Mouse (Mus musculus) T-helper 2 cell (primary cell): ENCODE data around the gene Dysf.

Experiments used
- in situ Hi-C: fragments of 300-600 bp; cut with MboI, MseI; formaldehyde crosslinking; loops from one replicate; pipeline ENCODE4 v1.15.1; 2025; ENCODE audit warnings: high pct_unique_total_duplicates

Dysf gene

DNA sequence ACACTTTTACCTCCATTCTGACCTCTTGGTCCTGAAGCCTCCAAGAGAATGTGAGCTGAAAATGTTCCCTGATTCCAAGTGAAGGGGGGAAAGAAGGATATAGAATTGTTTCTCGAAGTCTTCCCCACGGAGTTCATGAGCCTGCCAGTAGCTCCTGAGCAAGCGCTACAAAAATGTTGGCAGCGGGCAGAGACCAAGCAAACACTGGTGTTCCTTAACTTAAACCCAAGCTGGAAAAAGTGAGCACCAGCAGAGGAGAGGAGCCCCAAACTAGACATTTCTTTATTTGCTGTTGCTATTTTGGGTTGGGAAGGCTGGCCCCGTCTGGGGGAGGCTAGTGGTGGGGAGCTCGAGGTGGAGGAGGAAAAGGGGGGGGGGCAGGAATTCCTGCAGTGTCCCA, 102.0 kb downstream of the Dysf start:
- in situ Hi-C loops: no loop called here

GRCm38 (mm10) chr6:84111106-84111505, 102.7 kb downstream of the Dysf start:
- in situ Hi-C loops: no loop called here

- in situ Hi-C loops: no loop called here
Observed at GRCm38 (mm10) chr6:84119731-84120530, 111.5 kb downstream of the Dysf start.

DNA sequence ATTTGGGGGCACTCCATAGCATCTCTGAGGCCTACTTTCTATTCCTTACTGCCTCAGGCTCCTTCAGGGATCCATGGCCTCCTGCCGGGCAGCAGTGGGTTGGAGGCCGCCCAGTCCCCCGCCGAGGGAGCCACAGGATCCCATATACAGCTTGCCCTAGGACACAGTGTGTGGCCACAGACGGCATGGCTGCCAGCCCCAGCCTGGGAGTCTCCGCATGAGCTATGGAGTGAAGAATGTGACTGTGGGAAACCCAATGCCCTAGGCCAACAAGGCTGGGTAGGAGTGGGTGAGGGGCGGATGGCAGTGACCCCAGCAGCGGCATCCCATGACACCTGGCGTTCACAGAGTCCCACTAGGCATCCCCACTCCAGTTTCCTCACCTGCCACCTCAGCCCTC, 116.2 kb downstream of the Dysf start:
- in situ Hi-C loops: no loop called here

DNA sequence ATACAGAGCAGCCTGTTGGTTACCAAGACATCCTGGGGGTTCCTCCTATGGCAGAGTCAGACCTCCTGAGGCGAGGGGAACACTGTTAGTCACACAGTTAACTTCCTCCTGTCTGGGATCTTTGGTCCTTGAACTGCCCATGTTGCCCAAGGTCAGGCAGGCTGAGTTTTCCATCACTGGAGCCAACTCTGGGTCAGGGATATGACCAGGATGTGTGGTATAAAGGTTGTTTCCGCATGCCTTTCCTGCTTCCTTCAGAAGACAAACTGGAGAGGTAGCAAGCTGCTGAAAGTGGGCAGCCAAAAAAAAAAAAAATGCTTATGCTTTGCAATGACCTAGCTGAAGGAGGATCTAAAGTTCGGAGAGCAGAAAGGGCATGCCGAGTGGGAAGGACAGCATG, 116.7 kb downstream of the Dysf start:
- in situ Hi-C loops: no loop called here

- in situ Hi-C loops: no loop called here
Observed at GRCm38 (mm10) chr6:84128229-84128628, 119.8 kb downstream of the Dysf start.

- in situ Hi-C loops: no loop called here
Observed at GRCm38 (mm10) chr6:84130867-84131266, 122.5 kb downstream of the Dysf start.

DNA sequence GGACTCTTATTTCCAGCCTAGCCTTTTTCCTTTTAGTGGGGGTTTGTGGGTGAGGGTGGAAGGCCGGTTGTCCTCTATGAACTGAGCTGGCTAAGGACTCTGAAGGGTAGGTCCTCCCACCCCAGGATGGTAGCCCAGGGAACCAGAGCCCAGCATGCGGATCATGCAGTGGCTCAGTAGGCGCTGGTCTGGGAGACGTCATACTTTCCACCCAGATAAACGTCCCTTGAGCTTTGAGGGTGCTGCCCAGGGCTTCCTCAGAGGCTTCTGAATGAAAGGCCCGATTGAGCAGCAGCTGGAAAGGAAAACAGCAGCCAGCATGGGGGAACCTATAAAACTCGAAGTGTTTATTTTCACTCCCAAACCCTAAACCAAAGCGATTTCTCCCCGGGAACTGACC, 123.1 kb downstream of the Dysf start:
- in situ Hi-C loops: no loop called here

GRCm38 (mm10) chr6:84133053-84133452, 124.7 kb downstream of the Dysf start:
- in situ Hi-C loops: no loop called here

DNA sequence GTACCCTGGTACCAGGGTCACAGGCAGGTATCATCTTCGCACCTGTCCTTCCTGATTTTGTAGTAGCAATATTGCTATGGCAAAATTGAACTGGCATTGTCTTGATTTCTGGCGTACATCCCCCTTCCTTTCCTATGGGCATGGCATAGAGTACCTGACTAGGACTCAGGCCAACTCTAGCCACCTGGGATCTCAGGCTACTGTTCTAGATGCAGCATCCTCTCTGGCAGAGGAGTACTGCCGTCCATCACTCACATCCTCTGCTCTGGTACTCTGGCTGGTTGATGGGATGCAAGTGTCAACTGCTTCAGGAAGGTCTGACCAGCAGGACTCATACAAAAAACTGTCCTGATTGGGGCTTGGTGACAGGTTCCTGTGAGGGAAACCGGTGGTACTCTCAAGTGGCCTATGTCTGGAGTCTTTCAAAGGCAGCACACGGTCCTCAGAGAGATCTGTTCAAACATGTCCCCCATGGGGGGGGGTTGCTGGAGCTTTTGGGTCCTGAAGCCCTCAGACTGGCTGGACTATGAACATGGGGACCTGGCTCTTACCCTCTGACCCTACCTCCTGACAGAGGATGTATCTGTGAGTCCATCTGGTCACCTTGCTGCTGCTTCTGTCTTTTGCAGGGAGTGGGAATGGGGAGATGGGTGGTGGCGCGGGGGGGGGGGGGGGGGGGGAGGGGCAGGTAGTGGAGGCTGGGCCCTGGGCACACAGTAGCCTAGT, 125.8 kb downstream of the Dysf start:
- in situ Hi-C loops: no loop called here

DNA sequence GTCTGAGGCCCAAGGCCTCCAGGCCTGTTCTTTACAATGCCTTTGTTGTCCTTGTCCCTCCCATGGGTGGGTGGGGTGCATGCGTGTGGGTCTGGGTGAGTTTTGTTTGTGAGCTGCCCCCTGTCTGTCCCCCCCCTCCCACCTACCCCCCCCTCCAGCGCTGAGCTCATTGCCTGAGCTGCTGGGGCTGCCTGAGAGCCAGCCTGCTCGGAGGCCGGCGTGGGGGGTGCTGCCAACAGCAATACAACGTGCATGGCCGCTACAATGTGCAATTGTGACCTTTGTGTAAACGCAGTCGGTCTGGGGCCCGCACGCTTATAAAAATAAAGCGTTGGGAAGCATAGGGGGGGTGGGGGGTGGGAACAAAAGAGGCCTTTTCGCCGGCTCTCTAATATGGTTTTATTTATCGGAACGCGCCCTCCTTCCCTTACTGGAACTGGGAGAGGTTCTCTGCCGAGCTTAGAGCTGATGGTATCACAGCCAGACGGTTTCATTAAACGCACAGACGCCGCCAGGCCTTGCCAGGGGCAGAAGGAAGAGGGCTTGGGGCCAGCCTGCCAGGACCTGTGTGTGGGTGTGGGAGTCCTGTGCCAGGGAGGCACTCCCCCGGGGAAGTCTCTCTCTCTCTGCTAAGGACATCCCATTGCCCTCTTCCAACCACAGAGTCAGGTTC, 126.5 kb downstream of the Dysf start:
- in situ Hi-C loops: no loop called here

GRCm38 (mm10) chr6:84135709-84136108, 127.3 kb downstream of the Dysf start:
- in situ Hi-C loops: no loop called here

DNA sequence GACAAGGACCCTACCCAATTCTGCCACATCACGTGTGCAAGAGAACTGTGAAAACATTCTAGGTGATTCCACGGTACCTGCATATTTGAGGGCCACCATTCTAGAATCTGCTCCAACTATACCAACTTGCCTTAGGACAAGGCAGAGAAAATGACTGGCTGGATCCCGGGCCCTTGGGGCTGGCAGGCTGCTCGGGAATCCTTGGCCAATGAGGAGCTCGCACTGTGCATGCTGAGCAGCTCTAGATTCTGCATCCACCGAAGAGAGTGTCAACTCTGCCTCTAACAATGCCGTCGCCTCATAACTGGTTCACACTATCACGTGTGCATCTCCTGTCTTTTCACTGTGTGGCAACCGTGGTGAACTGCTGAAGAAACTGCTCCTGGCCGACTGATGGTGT, 128.0 kb downstream of the Dysf start:
- in situ Hi-C loops: no loop called here

GRCm38 (mm10) chr6:84139932-84140331, 131.5 kb downstream of the Dysf start:
- in situ Hi-C loops: no loop called here

DNA sequence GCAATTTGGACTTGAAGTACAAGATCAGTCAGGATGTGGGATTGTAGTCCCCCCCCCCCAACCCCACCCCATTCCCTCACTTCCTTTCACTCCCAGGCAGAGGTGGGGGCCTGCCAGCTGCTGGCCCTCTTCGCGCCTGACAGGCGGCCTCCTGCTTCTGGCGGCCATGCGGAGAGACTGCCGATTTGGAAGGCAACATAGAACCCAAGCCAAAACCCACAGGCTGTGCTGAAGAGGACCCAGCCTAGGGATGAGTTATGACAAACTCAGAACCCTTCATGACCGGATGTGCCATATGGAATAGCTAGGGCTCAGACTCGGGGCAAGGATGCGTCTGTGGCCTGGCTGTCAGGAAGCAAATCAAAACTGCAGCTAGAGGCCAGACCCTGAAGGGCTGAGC, 134.1 kb downstream of the Dysf start:
- in situ Hi-C loops: no loop called here

DNA sequence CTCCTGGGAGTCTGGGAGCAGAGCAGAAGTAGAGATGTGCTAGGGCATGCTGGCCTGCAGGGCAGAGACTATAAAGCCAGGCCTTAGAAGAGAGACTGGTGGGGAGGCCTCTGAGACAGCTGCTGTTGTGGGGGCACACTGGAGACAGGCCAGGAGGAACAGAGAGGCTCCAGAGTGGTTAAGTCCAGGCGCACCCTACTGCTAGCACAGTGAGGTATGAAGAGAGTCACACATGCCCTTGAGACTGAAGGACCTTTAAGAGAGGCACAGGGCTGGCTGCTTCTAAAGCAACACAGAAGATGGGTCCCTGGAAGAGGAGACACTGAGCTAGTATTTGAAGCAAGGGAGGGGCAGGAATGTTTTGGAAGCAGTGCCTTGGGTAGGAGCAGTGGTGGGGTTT, 134.9 kb downstream of the Dysf start:
- in situ Hi-C loops: no loop called here

GRCm38 (mm10) chr6:84144393-84144792, 136.0 kb downstream of the Dysf start:
- in situ Hi-C loops: no loop called here

DNA sequence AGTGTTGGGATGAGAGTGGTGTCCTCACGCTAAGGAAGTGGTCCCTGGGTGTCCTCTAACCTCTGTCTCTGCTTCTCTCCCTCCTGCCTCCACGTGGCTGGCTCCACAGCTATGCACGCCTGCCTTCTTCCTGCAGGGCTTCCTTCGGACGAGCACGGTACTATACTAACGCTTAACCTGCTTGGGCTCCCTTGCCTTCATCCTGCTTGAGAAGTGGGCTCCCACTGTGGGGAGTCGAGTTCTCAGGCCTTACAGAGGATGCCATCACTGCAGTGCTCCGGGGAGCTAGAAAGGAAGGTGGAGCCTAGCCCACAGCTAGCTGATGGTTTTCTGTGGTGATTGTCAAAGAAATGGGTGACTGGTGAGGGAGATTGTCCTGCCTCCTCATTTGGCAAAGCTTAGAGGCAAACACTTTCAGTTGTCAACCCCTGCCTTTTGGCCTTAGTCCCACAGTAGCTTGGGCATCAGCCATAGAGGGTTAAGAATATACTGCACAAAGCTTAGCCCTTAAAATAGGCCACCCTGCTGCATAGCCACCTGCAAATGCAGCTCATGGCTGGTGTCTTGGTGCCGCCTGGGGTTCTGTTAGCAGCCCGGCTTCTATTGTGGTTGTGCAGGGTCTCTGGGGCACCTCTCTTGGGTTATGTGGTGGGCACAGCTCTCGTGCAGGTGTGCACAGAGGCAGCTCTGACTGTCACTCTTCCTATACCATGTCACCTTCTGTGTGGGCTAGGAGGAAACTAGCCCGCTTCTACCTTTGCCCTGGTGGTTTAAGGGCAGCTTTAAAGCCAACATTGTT, 139.0 kb downstream of the Dysf start:
- in situ Hi-C loops: no loop called here

GRCm38 (mm10) chr6:84148470-84148869, 140.1 kb downstream of the Dysf start:
- in situ Hi-C loops: no loop called here

DNA sequence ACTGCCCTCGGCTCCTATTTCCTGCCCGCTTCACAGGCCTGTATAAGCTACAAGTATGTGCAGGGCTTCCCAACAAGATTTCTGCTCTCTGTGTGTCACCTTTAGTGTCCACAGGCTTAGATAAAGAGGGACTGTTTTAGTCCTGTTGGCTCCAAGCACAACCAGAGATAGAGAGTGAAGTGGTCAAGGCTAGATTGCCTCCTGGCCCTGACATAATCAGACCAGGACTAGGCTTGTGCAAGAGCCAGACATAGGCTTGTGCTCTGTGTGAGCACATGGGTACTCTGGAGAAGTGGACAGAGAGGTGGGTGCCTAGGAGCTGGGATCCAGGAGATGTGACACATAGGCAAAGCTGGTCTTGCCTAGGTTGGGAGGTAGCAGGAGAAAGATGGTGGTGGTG, 146.1 kb downstream of the Dysf start:
- in situ Hi-C loops: no loop called here

DNA sequence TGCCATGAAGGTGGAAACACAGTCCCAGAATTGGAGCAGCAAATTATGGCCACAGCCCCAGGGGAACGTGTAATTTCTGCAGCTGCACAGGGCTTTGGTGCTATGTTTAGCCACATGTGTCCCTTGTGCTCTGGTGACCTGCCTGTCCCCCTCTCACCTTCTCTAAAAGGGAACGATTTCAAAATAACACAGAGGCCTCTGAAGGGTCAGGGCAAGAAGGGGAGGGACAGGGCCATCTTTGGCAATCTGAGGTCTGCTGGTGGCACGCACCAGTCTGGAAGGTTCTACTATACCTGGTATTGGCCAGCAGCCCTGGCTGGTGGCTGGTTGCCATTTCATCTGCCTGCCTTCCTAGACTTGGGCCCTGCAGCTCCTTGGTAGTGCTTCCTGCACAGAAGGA, 147.4 kb downstream of the Dysf start:
- in situ Hi-C loops: no loop called here

- in situ Hi-C loops: no loop called here
Observed at GRCm38 (mm10) chr6:84156481-84157025, 148.2 kb downstream of the Dysf start.
